Mouse (Mus musculus): Measurements from ENCODE around the gene Gcnt4.

The Gcnt4 gene

DNA sequence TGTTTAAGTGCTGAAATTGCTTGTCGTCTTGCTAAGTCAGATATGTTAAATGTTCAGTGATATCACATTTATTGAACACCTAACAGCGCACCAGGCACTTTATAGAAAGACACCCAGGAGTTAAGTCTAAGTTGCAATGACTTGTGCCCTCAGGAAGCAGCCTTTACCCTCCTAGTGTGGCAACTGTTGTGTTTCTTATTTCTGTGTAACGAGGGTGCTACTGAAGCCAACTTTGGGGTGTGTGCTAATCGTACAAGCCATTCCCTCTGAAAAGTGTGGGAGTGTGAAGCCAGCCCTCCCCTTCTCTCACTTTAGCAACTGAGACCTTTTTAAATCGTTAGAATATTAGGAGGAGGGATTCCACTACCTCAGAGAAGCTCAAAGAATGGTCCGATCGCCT lies 23.2 kb downstream of the Gcnt4 start:
- no peak for DNase-seq (ENCODE audit: low spot score)

DNA sequence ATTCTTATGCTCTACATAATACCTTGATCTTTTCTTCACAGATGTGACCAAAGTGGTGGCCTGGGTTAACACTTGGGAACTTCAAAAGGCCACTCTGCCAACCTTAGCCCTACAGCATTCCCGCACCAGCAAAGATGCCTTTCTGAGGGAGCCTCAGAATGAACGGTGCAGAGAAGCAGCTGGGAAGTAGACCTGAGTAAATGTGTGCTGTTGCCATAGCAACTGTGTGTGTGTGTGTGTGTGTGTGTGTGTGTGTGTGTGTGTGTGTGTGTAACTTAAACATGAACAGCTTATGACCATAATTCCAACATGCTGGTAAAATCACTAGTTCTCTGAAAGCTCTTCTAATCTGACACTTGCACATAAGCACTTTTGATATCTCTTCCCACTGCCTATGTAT lies 27.4 kb downstream of the Gcnt4 start:
- DNase-seq (ENCODE audit: low spot score) = no peak

DNA sequence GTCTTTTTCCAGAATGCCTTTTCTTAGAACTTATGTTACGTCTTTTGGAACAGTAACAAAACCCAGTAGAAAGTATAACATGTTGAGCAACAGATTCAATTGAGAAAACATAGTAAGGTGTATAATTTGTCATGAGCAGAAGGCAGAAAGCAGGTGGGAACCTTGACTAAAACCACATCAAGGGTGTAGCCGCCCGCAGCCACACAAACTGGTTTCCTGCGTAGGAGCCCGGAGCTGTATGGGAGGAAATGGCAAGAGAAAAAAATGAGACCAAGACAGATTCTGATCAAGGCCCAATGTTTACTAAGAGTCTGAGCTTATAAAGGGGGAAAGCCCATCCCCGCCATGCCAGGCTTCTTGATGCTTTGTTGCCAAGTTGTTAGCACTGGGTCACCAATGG lies 32.0 kb downstream of the Gcnt4 start:
- no peak for DNase-seq (ENCODE audit: low spot score)

DNA sequence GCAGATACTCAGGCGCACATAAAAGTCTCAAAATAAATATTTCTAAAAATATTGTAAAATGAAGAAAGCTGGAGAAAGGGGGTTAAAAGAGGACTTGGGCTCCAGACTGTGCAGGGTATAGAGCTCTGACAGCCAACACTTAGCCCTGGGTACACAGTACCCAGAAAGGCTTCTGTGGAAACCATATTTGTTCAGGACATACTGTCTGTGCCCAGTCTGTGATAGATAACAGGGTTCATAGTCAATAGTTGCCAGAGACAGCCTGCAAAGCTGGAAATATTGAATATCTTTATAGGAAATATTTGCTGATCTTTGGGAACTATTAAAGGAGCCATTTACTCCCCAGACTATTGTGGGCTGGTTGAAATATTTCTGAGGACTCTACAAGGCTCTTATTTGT lies 35.5 kb downstream of the Gcnt4 start:
- no peak for DNase-seq (ENCODE audit: low spot score)

DNA sequence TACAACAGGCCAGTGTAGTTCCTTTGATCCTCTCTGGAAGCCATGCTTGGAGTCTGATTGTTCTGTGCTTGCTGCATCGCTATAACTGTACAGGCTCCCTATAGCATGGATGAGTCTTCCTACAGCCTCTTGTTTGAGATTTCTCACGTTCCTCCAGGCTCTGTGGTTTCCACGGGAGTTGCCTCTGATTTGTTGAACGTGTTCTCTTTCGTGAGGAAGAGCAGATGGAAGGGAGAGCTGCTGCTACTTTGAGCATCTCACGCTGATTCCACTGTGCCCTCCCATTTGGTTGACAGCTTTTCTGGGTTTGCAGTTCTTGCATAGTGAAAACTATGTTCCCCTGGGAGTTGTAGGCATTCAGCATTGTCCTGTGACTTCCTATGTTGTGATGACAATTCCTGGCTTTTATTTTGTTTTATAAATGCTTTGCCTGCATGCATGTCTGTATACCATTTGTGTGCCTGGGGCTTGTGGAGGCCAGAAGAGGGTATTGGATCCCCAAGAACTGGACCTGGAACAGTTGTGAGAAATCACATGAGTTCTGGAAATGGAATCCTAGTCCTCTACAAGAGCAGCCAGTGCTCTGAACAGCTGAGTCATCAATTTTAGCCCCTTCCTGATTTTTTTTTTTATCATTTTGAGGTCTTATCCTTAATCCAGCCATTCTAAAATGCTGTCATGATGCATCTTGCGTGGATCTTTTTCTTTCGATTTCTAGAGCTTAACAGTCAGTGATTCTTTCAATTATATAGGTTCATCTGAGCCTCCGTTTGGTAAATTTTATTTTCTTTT lies 37.1 kb downstream of the Gcnt4 start:
- DNase-seq (ENCODE audit: low spot score) = peak; percentile 17

DNA sequence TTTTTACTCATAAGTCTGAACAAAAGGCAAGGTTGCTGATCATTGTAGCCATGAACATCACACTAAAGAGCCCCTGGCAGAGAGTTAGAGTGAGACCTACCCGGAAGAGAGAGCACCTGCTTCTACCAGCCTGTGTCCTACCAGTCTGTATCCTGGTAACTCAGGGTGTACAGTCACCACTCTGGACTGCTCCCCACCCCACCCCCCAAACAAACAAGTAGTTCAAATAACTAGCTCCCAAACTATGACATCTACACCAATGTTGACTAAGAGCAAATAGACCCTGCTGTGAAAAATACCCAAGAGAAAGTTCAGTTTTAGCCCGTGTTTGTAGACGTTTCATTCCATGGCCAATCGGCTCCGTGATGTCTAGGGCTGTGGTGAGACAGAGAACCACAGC lies 38.3 kb downstream of the Gcnt4 start:
- DNase-seq (ENCODE audit: low spot score) = no peak

DNA sequence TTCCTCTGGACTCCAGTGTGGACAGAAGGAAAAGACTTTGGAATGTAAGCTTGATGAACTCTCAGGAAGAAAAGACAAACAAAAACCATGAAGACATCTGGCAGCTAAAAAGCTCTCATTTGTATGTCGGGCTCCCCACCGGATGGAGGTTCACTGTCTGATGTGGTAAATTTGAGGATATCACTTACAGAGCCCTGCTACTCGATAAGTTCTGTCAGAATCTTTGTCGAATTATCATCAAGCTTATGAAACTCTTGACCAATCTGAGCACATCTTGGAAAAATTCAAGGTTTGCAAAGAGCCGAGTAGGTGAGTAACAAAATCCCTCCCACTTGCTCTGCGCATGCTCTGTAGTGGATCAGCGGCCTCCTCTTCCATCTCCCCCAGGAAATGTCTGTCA lies 40.5 kb downstream of the Gcnt4 start:
- no peak for DNase-seq (ENCODE audit: low spot score)

DNA sequence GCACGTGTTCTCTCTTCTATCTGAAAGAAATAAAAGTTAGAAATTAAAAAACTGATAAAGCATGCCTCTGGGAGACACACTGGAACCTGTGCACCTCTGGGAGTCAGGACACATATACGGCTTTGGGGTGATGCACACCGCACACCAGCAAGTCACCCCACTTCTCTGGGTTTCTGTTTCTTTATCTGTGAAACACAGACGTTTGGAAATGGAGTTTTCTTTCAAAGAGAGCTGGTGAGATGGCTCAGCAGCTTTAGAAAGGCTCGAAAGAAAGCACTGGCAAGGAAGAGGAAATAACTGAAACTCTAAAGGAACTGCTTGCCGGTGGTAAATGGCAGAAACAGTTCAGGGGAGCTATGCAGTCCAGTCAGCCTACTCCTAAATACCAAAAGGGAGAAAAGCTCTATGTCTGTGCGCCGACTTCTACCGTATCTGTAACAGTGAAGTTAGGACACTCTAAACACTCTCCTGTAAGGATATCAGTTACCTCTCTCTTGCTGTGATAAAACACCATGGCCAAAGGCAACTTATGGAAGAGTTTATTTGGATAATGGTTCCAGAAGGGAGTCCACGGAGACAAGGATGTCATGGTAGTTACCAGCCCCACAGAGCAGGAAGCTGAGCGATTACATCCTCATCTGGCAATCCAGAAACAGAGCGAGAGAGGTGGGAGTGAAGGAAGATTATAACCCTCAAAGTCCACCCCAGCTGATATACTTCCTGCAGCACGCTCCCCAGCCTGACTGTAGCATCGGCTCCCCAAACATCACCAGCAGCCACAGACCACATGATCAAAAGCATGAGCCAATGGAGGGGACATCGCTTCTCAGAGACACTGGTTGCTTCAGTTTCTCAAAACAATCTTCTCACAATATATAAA lies 42.0 kb downstream of the Gcnt4 start:
- no peak for DNase-seq (ENCODE audit: low spot score)

DNA sequence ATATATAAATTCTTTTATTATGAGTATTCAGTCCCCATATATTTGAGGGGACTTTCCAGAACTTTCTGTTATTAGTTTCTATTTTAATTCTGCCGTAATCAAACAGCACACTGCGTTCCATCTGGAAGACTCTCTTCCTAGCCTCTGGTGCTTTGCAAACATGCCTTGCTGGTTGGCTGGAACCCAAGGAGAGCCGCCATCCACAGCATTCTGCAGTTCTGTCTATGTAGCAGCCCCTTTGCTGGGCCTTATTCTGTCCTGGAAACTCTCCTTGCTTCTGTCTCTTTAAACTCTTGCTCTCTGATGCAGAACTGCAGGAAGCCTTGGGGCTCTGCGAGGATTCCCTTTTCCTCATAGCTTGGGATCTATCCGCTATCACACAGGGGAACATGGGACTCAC lies 42.6 kb downstream of the Gcnt4 start:
- no peak for DNase-seq (ENCODE audit: low spot score)

DNA sequence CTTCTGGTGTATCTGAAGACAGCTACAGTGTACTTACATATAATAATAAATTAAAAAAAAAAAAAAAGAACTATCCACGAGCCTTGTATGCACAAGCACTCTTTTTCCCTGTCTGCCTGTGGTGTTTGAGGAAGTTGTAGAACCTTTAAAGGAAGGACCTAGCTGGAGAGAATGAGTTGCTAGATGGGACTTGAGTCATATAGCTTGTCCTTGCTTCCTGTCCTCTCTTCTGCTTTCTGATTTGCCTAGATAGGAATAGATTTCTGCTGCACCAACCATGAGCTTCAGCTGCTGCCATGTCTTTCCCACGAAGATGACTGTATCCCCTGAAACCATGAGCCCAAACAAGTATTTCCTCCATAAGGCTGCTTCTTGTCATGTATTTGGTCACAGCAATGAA lies 43.3 kb downstream of the Gcnt4 start:
- DNase-seq (ENCODE audit: low spot score) = no peak

DNA sequence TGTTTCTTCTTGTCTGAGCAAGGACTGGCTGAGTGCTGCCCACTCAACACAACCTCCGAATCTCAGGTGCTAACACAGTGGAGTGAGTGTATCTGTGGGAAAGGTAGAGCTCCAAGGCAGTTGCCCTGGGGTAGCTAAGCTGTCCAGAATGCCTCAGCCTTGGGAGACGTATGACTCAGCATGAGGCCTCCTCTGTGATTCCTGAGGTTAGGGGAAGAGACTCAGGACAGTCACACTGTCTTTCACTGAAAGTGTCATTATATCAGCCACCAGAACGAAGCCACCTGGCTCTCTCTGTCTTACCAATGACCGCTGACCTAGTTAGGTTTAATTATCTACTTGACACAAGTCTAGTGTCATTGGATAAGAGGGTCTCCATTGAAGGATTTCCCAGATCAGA lies 46.6 kb downstream of the Gcnt4 start:
- DNase-seq (ENCODE audit: low spot score) = no peak

DNA sequence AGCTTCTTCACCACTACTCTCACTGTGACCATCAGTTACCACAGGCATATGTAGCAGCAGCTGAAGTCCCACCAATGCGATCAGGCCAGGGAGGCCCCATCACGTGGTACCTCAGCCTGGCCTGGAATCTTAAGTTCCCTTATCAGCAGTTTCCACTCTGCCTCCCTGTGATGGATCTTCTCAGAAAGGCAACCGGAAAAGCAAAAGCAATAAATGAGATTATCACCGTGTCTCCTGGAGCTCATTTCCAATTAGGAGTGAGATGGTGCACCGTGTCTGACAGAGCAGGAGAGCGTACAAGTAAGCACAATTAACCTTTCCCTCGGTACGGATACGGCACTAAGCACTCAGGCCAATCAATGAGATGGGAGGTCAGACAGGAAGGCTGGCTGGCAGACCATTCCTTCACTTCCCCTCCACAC lies 47.4 kb downstream of the Gcnt4 start:
- DNase-seq (ENCODE audit: low spot score) = no peak

DNA sequence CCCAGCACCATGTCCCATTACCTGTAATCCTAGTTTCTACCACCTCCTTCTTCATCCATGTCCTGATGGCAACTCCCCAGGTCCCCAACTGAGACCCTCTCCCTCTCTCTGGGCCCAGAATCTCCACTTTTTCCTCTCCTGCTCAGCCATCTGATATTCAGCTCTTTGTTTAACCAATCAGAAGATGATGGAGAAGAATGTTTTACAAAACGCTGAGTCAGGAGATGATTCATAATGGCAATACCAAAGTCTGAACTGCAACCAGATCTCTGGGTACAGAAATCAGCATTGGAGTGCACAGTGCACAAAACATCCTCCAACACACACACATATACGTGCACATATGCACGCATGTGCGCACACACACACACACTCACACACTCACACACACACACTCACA lies 48.8 kb downstream of the Gcnt4 start:
- no peak for DNase-seq (ENCODE audit: low spot score)

DNA sequence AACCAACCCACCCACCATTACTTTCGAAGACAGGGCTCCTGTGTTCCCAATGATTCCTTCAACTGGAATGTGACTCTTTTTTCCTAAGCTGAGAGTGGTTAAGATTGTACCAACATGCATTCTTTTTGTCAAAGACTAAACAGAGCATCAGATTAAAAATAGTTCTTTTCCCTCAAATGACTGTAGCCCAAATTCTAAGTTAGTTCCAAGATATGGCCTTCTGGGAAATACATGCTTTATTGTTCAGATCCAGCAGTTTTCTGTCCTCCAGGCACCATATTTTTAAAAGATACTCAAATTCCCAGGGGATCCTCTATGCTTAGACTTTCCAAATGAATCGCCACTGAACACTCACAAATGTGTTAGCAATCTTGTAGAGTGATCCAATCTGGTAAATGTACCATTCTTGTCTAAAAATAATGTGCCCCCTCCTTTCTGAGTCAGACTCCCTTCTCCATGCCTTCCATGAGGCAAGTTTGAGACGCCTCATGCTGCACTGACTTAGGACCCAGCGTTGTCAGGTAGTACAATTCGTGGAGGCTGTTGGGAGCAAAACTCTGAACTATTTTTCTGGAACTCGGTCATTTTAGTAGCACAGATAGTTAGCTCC lies 52.6 kb downstream of the Gcnt4 start:
- no peak for DNase-seq (ENCODE audit: low spot score)

DNA sequence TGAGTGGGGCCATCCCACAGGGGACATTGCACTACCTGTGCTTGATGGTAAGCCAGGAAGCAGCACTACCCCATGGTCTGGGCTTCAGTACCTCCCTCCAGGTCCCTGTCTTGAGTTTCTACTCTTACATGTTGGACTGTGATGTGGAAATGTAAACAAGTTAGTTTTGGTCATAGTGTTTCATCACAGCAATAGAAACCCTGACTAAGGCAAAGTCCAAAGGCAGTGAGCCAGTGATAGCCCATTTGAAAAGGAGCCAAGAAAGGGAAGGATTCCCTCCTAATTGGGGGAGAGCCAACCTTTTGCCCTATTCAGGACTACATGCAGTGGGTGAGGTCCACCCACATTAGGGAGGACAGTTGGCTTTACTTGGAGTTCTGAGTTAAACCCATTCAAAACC lies 56.1 kb downstream of the Gcnt4 start:
- no peak for DNase-seq (ENCODE audit: low spot score)

DNA sequence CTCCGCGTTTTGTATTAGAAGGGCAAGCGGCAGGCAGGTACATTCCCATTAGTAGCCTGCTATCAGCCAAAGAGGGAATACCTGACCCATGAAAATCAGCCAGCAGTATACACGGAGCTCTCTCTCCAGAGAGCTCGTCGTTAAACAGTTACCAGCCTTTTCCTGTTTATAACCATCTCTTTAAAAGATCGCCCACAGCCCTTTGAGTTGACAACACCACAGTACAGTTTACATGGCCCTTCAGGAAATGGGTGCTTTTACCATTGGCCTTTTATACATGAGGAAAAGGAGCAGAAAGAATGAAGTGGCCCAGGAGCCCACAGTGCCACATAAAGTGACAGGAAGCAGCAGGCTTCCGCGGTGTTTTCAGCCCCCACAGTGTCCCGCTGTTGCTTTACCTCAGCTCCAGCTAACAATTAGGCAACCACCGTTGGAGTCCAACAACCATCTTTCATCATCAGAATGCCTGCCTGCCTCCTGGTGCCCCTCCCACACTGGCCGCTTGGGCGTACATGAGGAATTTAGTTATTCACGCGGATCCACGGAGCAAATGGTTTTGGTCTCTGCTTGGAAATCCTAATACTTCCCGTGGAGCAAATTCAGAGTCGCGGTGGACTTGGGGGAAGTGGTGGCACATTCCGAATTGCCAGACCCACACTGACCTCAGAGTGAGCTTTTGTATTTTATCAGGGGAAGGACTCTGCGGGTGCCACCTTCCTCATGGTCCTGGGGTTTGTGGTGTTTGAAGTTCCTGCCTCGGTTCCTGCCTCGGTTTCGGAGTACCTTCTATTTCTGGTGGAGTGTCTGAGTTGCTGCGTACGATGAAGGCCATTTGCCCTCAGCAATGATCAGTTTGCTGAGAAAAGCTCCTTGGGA lies 59.0 kb downstream of the Gcnt4 start:
- DNase-seq (ENCODE audit: low spot score) = no peak

DNA sequence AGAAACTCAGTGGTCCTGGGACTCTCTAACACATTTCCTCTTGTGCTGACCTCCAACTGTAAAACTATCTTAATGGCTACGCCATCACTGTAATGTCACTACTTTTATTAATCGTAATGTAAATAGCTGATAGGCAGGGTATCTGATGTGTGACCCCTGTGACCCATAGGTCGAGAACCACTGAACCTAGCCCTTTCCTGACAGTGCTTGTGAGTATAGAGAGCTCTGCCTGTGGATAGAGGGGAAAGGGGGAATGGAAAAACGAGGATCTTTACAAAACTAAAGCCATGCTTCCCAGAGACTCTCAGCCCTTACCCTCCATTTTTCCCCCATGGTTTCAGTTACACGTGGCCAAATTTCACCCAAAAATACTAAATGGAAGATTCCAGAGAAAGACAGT lies 60.2 kb downstream of the Gcnt4 start:
- no peak for DNase-seq (ENCODE audit: low spot score)

DNA sequence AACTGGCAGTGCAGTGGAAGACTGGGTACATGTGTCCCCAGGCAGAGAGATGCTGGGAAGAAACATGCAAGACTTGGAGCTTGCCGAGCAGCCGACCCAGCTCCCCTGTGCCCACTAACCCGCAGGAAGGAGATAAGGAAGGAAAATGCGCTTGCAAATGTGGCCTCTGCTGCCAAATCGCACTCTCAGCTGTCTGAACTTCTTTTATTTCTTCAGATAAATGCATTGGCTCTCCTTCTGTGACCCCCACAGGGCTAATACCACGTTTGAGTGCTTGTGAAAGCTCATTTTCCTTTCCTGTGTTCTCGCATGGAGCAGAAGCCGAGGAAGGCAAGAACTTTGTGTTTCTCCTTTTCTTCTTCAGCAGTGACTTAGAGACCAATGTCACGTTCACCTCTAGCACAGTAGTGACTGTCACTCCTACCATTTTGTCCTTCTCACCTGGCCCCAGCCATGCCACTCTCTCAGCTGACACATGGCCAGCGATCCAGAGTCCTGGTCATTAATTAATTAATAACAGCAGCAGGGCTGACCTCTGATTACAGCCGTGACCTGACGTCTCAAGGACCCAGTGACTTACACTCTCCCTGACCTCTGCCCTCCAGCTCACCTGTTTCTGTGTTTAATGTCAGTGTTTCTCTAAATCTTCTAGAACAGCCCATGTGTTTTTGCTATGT lies 61.2 kb downstream of the Gcnt4 start:
- DNase-seq (ENCODE audit: low spot score) = no peak

DNA sequence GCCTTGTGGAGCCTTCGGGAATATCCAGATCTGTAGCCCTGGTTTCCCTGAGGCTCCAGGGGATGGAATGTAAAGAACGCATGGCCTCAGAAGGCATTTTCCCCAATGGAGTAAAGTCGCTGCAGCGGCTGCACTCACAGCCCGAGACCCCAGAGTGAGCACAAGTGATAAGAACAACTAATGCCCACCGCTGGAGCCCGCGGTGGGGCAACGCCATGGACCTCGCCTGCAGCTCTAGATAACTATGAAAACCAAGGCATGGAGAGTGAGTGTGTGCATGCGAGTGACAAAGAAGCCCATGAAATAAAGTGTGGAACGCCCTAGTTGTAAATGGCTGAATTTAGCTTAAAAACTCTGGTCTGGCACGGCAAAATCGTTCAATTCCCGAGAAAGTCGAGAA lies 64.6 kb downstream of the Gcnt4 start:
- no peak for DNase-seq (ENCODE audit: low spot score)

DNA sequence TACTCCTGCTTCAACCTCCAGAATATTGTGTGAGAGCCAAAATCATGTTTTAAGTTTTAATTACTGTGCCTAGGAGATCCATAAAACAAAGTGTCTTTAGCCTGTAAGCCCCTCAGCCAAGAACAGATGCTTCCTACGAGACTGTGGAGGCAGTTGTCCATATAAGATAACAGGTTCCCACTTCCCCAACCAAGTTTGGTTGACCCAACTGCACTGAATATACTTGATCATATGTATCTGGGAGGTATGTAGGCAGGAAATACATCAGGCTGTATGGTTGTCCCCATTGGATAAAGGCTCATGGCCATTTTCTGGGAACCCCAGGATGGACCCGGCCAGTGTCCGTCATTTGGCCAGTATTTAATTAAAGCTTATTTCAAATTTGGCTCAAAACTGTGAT lies 65.6 kb downstream of the Gcnt4 start:
- DNase-seq (ENCODE audit: low spot score) = no peak

DNA sequence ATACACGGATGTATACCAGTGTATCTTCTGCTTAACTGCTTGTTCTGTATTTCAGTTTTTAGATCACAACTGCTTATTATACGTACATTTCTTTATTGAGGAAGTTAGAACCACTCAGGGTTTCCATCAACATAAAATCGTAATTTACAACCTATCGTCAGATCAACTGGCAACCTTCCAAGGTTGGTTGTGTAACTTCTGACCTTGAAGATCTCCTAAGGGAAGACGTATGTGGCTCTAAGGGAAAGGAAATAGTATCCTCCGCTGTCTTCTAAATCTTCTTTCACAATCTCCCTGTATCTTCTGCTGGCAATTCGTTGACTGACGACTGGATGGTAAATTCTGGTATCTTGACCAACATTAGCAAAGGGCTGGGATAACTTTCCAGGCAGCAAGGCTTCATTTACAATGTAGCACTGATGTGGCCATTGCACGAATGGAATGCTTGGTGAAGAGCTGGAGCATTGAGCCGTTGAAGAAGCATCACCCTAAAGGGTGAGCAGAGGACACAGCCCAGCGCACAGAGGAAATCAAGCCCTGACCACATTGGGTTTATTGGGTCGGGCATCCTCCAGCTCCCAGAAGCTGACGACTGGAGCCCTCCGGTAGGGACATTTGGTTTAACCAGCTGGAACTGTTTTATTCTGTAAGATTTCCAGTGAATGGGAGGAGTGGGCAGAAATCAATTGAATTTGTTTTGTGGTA lies 66.2 kb downstream of the Gcnt4 start:
- DNase-seq (ENCODE audit: low spot score) = no peak

All from layer of hippocampus, adult 11-12 months (tissue).